Mouse (Mus musculus) brain, adult 10 weeks (tissue): Measurements from ENCODE around the gene Tmem170b. TPM values are rescaled to one million over a fixed set of nuclear protein-coding genes. Genes with fewer than 3 reads are reported as not detected.

Experiments
- polyA plus RNA-seq: library from polyadenylated mRNA; stranded (reverse); fragments of 350-450 nt; fragmentation: Illumina TruSeq; extraction: RNeasy Lipid Tissue Mini Kit (QIAGEN cat#74804); gene quantifications from one replicate; pipeline ENCODE4 v1.2.3, GENCODE M21; 2015; ENCODE audit warnings: low read depth, low replicate concordance

Gene Tmem170b
- 21.5 TPM for polyA plus RNA-seq

GRCm38 (mm10) chr13:41605099-41606010 is at the start of gene Tmem170b:
Gene Tmem170b, plus strand, starts transcription at chr13:41605907.

Other genes with a start within 250 kb of the Tmem170b start
- gene Nedd9, start 118.5 kb upstream of the Tmem170b start, polyA plus RNA-seq, result 8.2 TPM
- 0.33 TPM for gene Adtrp, start 241.8 kb downstream of the Tmem170b start, polyA plus RNA-seq